Mouse (Mus musculus) testis, adult 2 months (tissue): Measurements from ENCODE around the gene Pik3r2. TPM values are rescaled to one million over a fixed set of nuclear protein-coding genes. Genes with fewer than 3 reads are reported as not detected.

Experiments
- H3K27ac ChIP-seq: fragments of 200-500 bp; 2 replicates; pipeline ENCODE4 v1.5.1; 2012; ENCODE audit warnings: low read depth, low read length; ENCODE audit not compliant: control insufficient read depth, insufficient read depth
- H3K27me3 ChIP-seq: fragments of 200-500 bp; 2 replicates; pipeline ENCODE4 v1.6.1; 2012; ENCODE audit warnings: mild to moderate bottlenecking, low read length, moderate library complexity; ENCODE audit not compliant: control insufficient read depth, insufficient read depth
- H3K36me3 ChIP-seq: fragments of 200-500 bp; 2 replicates; pipeline ENCODE4 v1.6.1; 2012; ENCODE audit warnings: mild to moderate bottlenecking, low read length; ENCODE audit not compliant: control insufficient read depth, insufficient read depth
- H3K4me1 ChIP-seq: fragments of 200-500 bp; 2 replicates; pipeline ENCODE4 v1.6.1; 2012; ENCODE audit warnings: low read length; ENCODE audit not compliant: control insufficient read depth, insufficient read depth
- H3K4me3 ChIP-seq: fragments of 200-500 bp; 2 replicates; pipeline ENCODE4 v1.5.1; 2012; ENCODE audit warnings: low read depth, mild to moderate bottlenecking, low read length, moderate library complexity, mixed read lengths; ENCODE audit not compliant: control insufficient read depth
- CTCF ChIP-seq: fragments of 200-500 bp; IDR thresholded peaks from 2 replicates; pipeline ENCODE4 v1.5.1; 2012; ENCODE audit warnings: low read depth, mild to moderate bottlenecking, inconsistent platforms, low read length, moderate library complexity; ENCODE audit not compliant: control insufficient read depth, insufficient read depth, insufficient replicate concordance
- POLR2A ChIP-seq: fragments of 200-500 bp; IDR thresholded peaks from 2 replicates; pipeline ENCODE4 v1.6.1; 2012; ENCODE audit warnings: low read depth, mild to moderate bottlenecking, inconsistent platforms, low read length, moderate library complexity; ENCODE audit not compliant: control insufficient read depth
- polyA plus RNA-seq: library from polyadenylated mRNA; depleted of rRNA; stranded (reverse); fragments of >200 nt; gene quantifications from 2 replicates; pipeline ENCODE4 v1.2.3, GENCODE M21; 2012

Gene Pik3r2
- polyA plus RNA-seq, 1 experiment, result 25.1 TPM

DNA sequence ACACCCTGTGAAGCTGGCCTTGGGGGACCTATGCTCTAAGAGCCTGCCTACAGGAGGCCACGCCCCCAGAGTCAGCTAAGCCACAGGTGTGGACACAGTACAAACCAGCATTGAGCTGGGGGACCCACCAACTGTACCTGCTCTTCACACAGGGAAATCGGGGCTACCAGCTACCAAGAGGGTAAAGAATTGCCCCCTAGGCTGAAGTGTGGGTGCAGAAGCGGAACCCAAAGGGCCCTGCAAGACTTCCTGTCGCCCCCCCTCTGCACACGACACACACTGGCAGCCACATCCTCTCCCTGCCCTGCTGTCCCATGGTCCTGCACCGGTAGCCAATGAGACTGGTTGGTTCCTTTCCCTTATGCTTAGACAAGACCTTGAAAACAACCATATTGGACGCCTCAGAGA, 14.8 kb upstream of the Pik3r2 start:
- Histone ChIP-seq H3K36me3 (no peaks in the 10 kb centered on the region), H3K4me3 (no peak overlapping the region), H3K4me1 (peaks cover 26% of the 10 kb centered on the region), H3K27me3 (no peaks in the 10 kb centered on the region), H3K27ac (no peak overlapping the region)
- TF ChIP-seq POLR2A, result no peak

DNA sequence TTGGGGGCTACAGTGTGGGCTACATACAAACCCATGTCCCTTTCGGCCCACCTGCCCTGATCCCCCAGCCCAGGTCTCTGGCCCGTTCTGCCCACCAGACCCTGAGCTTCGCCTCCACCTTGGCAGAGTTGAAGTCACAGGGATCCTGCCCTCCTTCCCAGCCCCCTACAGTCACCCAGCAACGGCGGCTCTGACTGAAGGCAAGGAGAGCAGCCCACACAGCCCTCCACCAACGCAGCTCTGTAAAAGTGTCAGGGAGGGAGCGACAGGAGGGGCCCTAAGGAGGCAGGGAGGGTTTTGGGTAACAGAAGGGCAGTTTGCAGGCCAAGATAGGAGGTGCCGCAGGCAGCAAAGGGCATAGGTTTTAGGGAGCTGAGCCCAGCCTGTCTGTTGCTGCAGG, 14.3 kb upstream of the Pik3r2 start:
- Histone ChIP-seq H3K36me3 (no peaks in the 10 kb centered on the region), H3K27ac (no peak overlapping the region), H3K4me3 (no peak overlapping the region), H3K4me1 (peaks cover 24% of the 10 kb centered on the region), H3K27me3 (no peaks in the 10 kb centered on the region)
- TF ChIP-seq POLR2A, result no peak
- TF ChIP-seq CTCF, result no peak

DNA sequence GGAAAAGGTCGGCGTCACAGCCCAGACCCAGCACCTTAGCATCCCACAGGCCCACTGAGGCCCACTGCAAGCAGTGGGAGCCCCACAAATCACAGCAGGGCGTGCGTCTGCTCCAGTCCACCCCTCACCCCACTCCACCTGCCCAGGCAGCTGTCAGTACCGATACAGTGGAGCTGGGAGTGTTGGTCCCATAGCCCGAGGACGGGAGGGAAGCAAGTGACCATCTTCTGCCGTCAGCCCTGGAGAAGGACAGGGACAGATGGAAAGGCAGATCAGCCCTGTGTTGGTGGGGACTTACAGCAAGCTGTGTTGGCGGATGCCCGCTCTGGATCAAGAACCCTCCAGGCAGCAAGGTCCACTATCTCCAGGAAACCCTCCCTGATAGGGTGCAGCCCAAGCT, 12.5 kb upstream of the Pik3r2 start:
- Histone ChIP-seq H3K27ac (no peak overlapping the region), H3K4me1 (peaks cover 28% of the 10 kb centered on the region), H3K27me3 (no peaks in the 10 kb centered on the region), H3K4me3 (no peak overlapping the region), H3K36me3 (no peaks in the 10 kb centered on the region)
- TF ChIP-seq POLR2A (no peak), CTCF (no peak)

DNA sequence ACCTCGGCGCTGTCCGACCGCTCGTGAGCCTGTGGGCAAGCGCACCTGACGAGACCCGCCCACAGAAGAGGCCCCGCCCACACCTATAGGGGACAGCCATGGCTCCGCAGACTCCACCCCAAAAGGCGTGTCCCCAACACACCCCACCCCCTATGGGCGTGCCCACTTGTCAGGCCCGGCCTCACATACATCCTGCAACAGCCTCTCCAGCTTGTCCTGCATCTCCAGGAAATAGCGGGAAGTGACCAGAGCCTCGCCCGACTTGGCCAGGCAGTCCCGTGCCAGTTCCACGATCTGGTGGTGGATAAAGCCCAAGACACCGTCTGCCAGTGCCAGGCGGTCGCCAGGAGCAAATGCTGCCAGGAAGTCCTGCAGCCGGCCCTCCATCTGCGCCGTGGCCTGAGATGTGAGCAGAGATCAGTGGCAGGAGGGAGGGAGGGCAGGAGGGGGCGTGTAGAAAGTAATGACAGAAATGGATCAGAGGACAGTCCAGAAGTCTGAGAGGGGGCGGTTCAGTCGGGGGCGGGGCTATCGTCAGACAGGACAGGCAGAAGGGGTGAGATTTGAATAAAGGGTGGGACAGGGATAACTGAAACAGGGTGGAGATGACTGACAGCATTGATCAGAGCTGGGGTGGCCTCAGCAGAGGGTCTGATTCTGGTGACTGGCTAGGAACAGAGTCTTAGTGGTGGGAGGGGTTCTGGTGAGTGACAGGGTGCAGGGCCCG, 11.6 kb upstream of the Pik3r2 start:
- Histone ChIP-seq H3K4me1 (peaks cover 27% of the 10 kb centered on the region), H3K36me3 (no peaks in the 10 kb centered on the region), H3K27ac (no peak overlapping the region), H3K4me3 (peak overlapping the region; percentile 61), H3K27me3 (no peaks in the 10 kb centered on the region)
- no peak for TF ChIP-seq POLR2A
- no peak for TF ChIP-seq CTCF

DNA sequence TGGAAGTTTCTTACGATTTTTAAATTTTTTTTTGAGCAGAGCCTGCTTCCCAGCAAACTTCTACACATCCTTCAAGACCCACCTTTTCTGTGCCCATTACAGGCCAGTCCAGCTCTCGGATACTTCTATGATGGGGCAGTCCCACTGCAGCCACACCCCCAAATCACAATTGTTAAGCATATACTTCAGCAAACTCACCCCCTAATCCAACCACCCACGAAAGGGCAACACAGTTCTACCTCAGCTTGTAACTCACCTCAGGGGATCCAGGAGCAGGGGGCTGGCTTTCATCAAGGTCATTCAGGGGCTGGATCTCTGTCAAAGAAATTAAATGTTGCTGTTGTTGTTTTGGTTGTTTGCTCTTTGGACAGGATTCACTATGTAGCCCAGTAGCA, 10.5 kb upstream of the Pik3r2 start:
- no peaks in the 10 kb centered on the region for H3K36me3 ChIP-seq
- no peaks in the 10 kb centered on the region for H3K27me3 ChIP-seq
- H3K4me1 ChIP-seq, result peaks cover 18% of the 10 kb centered on the region
- no peak overlapping the region for H3K27ac ChIP-seq
- TF ChIP-seq POLR2A, result no peak
- no peak for TF ChIP-seq CTCF
- H3K4me3 ChIP-seq, result no peak overlapping the region

DNA sequence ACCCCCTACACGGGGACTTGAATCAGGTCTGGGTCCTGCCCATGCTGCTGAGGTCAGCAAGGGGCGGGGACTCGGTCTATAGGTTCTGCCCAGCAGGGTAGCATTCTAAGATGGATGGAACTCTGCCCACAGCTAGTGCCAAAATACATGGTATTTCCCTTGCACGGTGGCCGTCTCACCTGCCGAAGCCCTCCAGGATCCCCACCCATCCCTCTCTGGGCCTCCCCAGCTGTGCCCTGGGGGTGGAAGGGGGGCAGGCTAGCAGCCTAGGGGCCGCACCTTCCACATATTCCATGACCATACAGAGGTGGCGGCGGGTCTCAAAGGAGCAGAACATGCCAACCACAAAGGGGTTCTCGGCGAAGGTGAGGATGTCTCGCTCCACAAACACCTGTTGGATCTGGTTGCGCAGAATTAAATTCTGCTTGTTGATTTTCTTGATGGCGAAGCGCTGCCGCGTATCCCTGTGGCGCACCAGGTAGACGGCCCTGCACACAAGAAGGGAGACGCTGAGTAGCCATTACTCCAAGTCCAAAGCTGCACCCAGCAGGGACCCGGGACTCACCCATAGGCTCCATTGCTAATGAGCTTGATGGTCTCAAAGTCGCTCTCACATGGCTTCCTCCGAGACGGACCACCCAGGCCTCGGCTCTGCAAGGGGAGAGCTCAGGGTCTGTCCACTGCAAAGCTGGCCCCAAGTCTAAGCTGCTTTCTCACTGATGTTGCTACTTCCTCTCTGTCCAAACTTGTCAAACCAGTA, 10.0 kb upstream of the Pik3r2 start:
- H3K4me3 ChIP-seq, result no peak overlapping the region
- TF ChIP-seq POLR2A, result no peak
- TF ChIP-seq CTCF, result no peak
- H3K27me3 ChIP-seq, result no peaks in the 10 kb centered on the region
- no peak overlapping the region for H3K27ac ChIP-seq
- no peaks in the 10 kb centered on the region for H3K36me3 ChIP-seq
- H3K4me1 ChIP-seq, result peaks cover 13% of the 10 kb centered on the region

DNA sequence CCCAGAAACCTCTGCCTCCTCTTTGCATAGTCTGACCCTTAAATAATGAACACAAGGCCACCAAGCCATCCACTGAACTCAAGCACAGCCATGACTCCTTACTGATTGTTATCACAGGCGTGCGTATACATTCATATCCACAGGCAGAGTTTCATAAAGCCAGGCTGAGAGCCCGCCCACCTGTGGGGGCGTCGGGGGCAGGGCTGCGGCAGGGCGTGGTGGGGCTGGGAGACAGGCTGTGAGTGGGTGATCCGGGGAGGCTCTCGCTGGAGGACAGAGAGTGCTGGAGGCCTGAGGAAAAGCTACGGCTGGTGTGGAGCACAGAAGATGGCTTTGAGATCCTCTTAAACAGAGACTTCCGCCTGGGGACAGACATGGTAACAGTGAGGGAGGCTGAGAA, 3.6 kb upstream of the Pik3r2 start:
- TF ChIP-seq POLR2A (no peak), CTCF (no peak)
- peaks cover 14% of the 10 kb centered on the region for H3K4me1 ChIP-seq
- no peaks in the 10 kb centered on the region for H3K27me3 ChIP-seq
- no peaks in the 10 kb centered on the region for H3K36me3 ChIP-seq
- H3K27ac ChIP-seq, result no peak overlapping the region
- H3K4me3 ChIP-seq, result no peak overlapping the region
